Mouse (Mus musculus) liver, embryonic 14.5 days (tissue): ENCODE measurements around the gene Ppp2r3a. TPM values are rescaled to one million over a fixed set of nuclear protein-coding genes. Genes with fewer than 3 reads are reported as not detected.

ENCODE experiments used
- ATAC-seq: fragments of 200-750 bp; cut with Nextera tagmentation; 2 replicates; pipeline ENCODE4 v1.8.0; 2017; ENCODE audit warnings: moderate number of reproducible peaks, mild to moderate bottlenecking, moderate library complexity; ENCODE audit not compliant: insufficient read depth
- DNase-seq, 3 experiments: peaks; one replicate each; pipeline ENCODE4 v3.0.0-alpha.2; 2012 to 2013; ENCODE audit warnings: low read depth in 3 of 3, low spot score in 3 of 3
- H3K27ac ChIP-seq: fragments of 300-500 bp; sonication (generic); 2 replicates; pipeline ENCODE4 v1.5.1; 2014; ENCODE audit warnings: moderate library complexity, mild to moderate bottlenecking, control low read depth, inconsistent platforms
- H3K27me3 ChIP-seq: fragments of 300-500 bp; sonication (generic); 2 replicates; pipeline ENCODE4 v1.6.1; 2014; ENCODE audit warnings: mild to moderate bottlenecking, low read length, moderate library complexity; ENCODE audit not compliant: control insufficient read depth, insufficient read depth
- H3K36me3 ChIP-seq: fragments of 300-500 bp; sonication (generic); replicated peaks from 2 replicates; pipeline ENCODE4 v1.6.1; 2014; ENCODE audit warnings: low read depth; ENCODE audit not compliant: control insufficient read depth, insufficient read depth
- H3K4me1 ChIP-seq, 2 experiments: fragments of 200-500 bp in 1 of 2; fragments of 300-500 bp in 1 of 2; sonication (generic) in 1 of 2; replicated peaks; 2 replicates each; pipeline ENCODE4 v1.6.1; 2012 to 2014; ENCODE audit warnings: antibody characterized with exemption in 1 of 2, inconsistent platforms in 1 of 2, low read length in 1 of 2; ENCODE audit not compliant: control insufficient read depth in 2 of 2, insufficient read depth in 2 of 2
- H3K4me2 ChIP-seq: fragments of 300-500 bp; sonication (generic); 2 replicates; pipeline ENCODE4 v1.6.1; 2014; ENCODE audit warnings: low read depth, mild to moderate bottlenecking, control low read depth, moderate library complexity
- H3K4me3 ChIP-seq, 2 experiments: fragments of 200-500 bp in 1 of 2; fragments of 300-500 bp in 1 of 2; sonication (generic) in 1 of 2; 2 replicates each; pipeline ENCODE4 v1.5.1; 2012 to 2014; ENCODE audit warnings: low read depth in 2 of 2, low read length in 2 of 2, mild to moderate bottlenecking in 2 of 2, control low read depth in 1 of 2, inconsistent platforms in 1 of 2, moderate library complexity in 1 of 2; ENCODE audit not compliant: insufficient read depth in 1 of 2
- H3K9ac ChIP-seq: fragments of 300-500 bp; sonication (generic); replicated peaks from 2 replicates; pipeline ENCODE4 v1.6.1; 2014; ENCODE audit warnings: mild to moderate bottlenecking, control low read depth, moderate library complexity
- H3K9me3 ChIP-seq: fragments of 300-500 bp; sonication (generic); 2 replicates; pipeline ENCODE4 v1.6.1; 2016; ENCODE audit warnings: low read length, mixed read lengths; ENCODE audit not compliant: control insufficient read depth
- CTCF ChIP-seq: IDR thresholded peaks from 2 replicates; pipeline ENCODE4 v1.5.1; 2016; ENCODE audit warnings: antibody characterized with exemption, low read depth, control low read depth
- EP300 ChIP-seq: IDR thresholded peaks from 2 replicates; pipeline ENCODE4 v1.6.1; 2016; ENCODE audit warnings: antibody characterized with exemption, low read depth
- WGBS: fragments of 180-500 bp; shearing (Covaris S2); extraction: QIAGEN DNeasy Blood & Tissue Kit; methylation state at CpG from one replicate; pipeline ENCODE4 v1.1.7; 2014; ENCODE audit not compliant: insufficient replicate concordance; 5-methylcytosine and 5-hydroxymethylcytosine counted together
- polyA plus RNA-seq, 2 experiments: library from polyadenylated mRNA; depleted of rRNA in 1 of 2; stranded (reverse) in 1 of 2; unstranded in 1 of 2; fragments of >200 nt; fragmentation: Nextera tagmentation in 1 of 2; extraction: Ambion mirVana in 1 of 2; gene quantifications; 2 replicates each; pipeline versions ENCODE4 v1.2.1 to v1.2.3; 2012 to 2014

Ppp2r3a gene
- polyA plus RNA-seq, 2 experiments, result 2.1 TPM

DNA sequence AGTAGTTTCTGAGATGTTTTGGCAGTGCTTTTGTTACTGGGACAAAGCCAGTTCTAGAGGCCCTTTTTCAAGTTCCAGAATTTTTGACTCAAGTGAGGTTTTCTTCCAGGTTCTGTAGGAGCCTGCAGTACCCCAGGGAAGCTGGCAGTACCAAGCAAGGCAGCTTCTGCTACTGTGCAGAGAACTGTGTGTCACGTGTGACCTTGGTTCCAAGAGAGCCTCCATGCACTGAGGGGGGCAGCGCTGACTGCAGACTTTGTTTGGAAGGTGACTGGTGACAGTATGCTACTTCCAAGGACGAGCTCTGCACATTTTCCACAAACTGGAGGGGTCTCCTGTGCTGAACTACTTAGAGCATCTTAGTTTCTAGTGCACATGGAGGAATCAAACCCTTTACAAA, 144.2 kb downstream of the Ppp2r3a start:
- no peak overlapping the region for H3K27ac ChIP-seq
- H3K36me3 ChIP-seq, result peaks cover 2% of the 10 kb centered on the region; the same call in 1 of the 2 replicates
- no peaks in the 10 kb centered on the region for H3K27me3 ChIP-seq
- TF ChIP-seq CTCF (no peak), EP300 (no peak)
- H3K9ac ChIP-seq, result no peak overlapping the region
- H3K4me3 ChIP-seq, result no peak overlapping the region
- ATAC-seq (no peak), DNase-seq (no peak)
- peaks cover 0 to 4% of the 10 kb centered on the region in 2 experiments; a peak in 2 of 4 replicates for H3K4me1 ChIP-seq
- H3K4me2 ChIP-seq, result no peak overlapping the region
- H3K9me3 ChIP-seq, result no peaks in the 10 kb centered on the region
- WGBS, result 79% methylated on average over 3 of the region's 3 CpGs

DNA sequence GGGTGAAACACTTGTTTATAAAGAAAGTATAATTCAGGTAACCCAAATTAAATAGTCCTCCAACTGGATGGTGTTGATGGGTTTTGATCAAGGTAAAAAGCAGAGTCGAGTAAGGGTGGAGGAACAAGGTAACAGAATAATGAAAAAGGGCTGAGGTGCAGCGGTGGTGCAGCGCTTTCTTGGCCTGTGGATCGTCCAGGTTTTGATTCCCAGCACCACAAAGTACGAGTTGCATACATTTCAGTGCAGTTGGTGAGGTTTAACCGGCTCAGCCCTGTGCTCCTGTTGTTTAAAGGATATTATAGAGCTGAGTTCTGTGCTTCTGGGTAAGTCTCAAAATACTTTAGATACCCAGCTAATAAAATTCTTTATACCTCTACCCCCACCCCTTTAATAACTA, 145.9 kb downstream of the Ppp2r3a start:
- Histone ChIP-seq H3K4me3 (no peak overlapping the region), H3K27ac (no peak overlapping the region), H3K27me3 (no peaks in the 10 kb centered on the region), H3K4me1 (peaks cover 0 to 4% of the 10 kb centered on the region in 2 experiments; a peak in 2 of 4 replicates), H3K9me3 (no peaks in the 10 kb centered on the region), H3K36me3 (peaks cover 17% of the 10 kb centered on the region), H3K9ac (no peak overlapping the region), H3K4me2 (no peak overlapping the region)
- ATAC-seq (no peak), DNase-seq (no peak)
- 91% methylated on average over 6 of the region's 6 CpGs for WGBS
- TF ChIP-seq EP300 (no peak), CTCF (no peak)

DNA sequence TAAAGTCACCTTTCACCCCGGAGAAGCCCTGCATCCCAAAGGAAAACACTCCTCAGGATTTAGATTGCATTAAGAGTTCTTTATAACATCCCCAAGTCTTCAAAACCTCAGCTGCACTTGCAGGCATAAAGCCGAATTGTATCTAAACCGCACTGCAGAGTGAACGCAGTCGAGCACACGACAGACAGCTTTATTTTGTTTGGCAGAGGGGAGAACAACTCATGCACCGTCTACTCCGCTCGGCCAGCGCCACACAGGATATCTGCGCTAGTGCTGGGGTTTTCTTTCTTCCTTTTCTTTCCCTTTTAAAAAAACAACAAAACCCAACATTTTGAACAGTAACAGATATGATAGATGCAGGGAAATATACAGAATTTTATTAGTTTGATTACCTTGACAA, 146.7 kb downstream of the Ppp2r3a start:
- Histone ChIP-seq H3K36me3 (peaks cover 21% of the 10 kb centered on the region), H3K9ac (no peak overlapping the region), H3K27me3 (no peaks in the 10 kb centered on the region), H3K4me2 (no peak overlapping the region), H3K9me3 (no peaks in the 10 kb centered on the region), H3K27ac (no peak overlapping the region), H3K4me3 (no peak overlapping the region), H3K4me1 (peaks cover 0 to under 1% of the 10 kb centered on the region in 2 experiments; a peak in 2 of 4 replicates)
- WGBS, result 91% methylated on average over 11 of the region's 11 CpGs
- DNase-seq (no peak), ATAC-seq (no peak)
- TF ChIP-seq CTCF (no peak), EP300 (no peak)

DNA sequence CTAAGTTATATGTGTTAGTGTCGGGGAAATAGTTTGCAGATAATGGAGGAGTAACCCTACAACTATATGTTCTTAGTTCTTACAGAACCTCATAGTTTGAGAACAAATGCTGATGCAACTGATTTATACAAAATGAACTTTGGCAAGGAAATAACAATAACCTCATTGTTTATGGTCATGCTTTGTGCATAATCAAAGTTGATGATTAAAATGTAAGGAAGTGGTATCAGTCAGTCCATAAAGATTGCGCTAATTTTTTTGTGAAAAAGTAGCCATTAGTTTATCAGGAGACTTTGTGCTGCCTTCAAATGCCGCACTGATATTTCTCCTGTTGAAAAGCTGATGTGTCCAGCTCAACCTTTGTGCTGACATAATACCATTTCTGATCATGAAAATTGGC, 149.3 kb downstream of the Ppp2r3a start:
- Histone ChIP-seq H3K4me1 (peaks cover 3 to 11% of the 10 kb centered on the region in 2 experiments; a peak in 3 of 4 replicates), H3K9me3 (no peaks in the 10 kb centered on the region), H3K4me3 (no peak overlapping the region), H3K36me3 (peaks cover 21% of the 10 kb centered on the region), H3K4me2 (no peak overlapping the region), H3K27me3 (no peaks in the 10 kb centered on the region), H3K27ac (no peak overlapping the region), H3K9ac (no peak overlapping the region)
- DNase-seq, result no peak
- WGBS, result 89% methylated on average over 3 of the region's 3 CpGs
- no peak for ATAC-seq
- no peak for TF ChIP-seq EP300
- no peak for TF ChIP-seq CTCF

DNA sequence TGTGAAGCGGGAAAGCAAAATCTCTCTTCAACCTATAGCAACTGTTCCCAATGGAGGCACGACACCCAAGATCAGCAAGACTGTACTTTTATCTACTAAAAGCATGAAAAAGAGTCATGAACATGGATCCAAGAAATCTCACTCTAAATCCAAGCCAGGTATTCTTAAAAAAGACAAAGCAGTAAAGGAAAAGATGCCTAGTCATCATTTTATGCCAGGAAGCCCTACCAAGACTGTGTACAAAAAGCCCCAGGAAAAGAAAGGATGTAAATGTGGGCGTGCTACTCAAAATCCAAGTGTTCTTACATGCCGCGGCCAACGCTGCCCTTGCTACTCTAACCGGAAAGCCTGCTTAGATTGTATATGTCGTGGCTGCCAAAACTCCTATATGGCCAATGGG, 150.0 kb downstream of the Ppp2r3a start:
- Histone ChIP-seq H3K27me3 (no peaks in the 10 kb centered on the region), H3K4me3 (no peak overlapping the region), H3K9ac (no peak overlapping the region), H3K4me2 (no peak overlapping the region), H3K36me3 (peaks cover 21% of the 10 kb centered on the region), H3K9me3 (no peaks in the 10 kb centered on the region), H3K4me1 (peaks cover 3 to 11% of the 10 kb centered on the region in 2 experiments; a peak in 3 of 4 replicates), H3K27ac (no peak overlapping the region)
- ATAC-seq, result no peak
- 86% methylated on average over 8 of the region's 8 CpGs for WGBS
- no peak for DNase-seq
- TF ChIP-seq CTCF, result no peak
- no peak for TF ChIP-seq EP300
